Mouse (Mus musculus): ENCODE measurements around the gene Zfp282. TPM values are rescaled to one million over a fixed set of nuclear protein-coding genes. Genes with fewer than 3 reads are reported as not detected.

Gene Zfp282
- polyA plus RNA-seq, 1 experiment from 2014 or later, result 23.1 TPM

- no peak overlapping the region for H3K9ac ChIP-seq
- no peak overlapping the region for H3K4me2 ChIP-seq
- peaks cover 87% of the 10 kb centered on the region for H3K36me3 ChIP-seq
- no peaks in the 10 kb centered on the region for H3K4me1 ChIP-seq
- H3K9me3 ChIP-seq, result no peaks in the 10 kb centered on the region
- peaks cover 8% of the 10 kb centered on the region; the same call in 1 of the 2 replicates for H3K27me3 ChIP-seq
- 39% methylated on average over 19 of the region's 19 CpGs for WGBS
- H3K4me3 ChIP-seq, result no peak overlapping the region
- no peak overlapping the region for H3K27ac ChIP-seq
- ATAC-seq (ENCODE audit: insufficient number of reproducible peaks, insufficient read depth, low FRiP score, low TSS enrichment, low read depth), result no peak
Measured at GRCm38 (mm10) chr6:47904361-47904760, 27.4 kb downstream of the Zfp282 start.

GRCm38 (mm10) chr6:47904917-47905695 lies 28.1 kb downstream of the Zfp282 start:
- no peaks in the 10 kb centered on the region for H3K9me3 ChIP-seq
- no peak overlapping the region for H3K4me2 ChIP-seq
- no peak for ATAC-seq (ENCODE audit: insufficient number of reproducible peaks, insufficient read depth, low FRiP score, low TSS enrichment, low read depth)
- peaks cover 79% of the 10 kb centered on the region for H3K36me3 ChIP-seq
- H3K27ac ChIP-seq, result no peak overlapping the region
- no peaks in the 10 kb centered on the region for H3K4me1 ChIP-seq
- WGBS, result 61% methylated on average over 44 of the region's 44 CpGs
- H3K9ac ChIP-seq, result no peak overlapping the region
- peaks cover 8% of the 10 kb centered on the region; the same call in 1 of the 2 replicates for H3K27me3 ChIP-seq
- no peak overlapping the region for H3K4me3 ChIP-seq

- H3K36me3 ChIP-seq, result peaks cover 67% of the 10 kb centered on the region
- peaks cover 8% of the 10 kb centered on the region; the same call in 1 of the 2 replicates for H3K27me3 ChIP-seq
- no peaks in the 10 kb centered on the region for H3K9me3 ChIP-seq
- H3K4me3 ChIP-seq, result no peak overlapping the region
- no peak for ATAC-seq (ENCODE audit: insufficient number of reproducible peaks, insufficient read depth, low FRiP score, low TSS enrichment, low read depth)
- H3K4me2 ChIP-seq, result no peak overlapping the region
- no peak overlapping the region for H3K9ac ChIP-seq
- 91% methylated on average over 5 of the region's 5 CpGs for WGBS
- H3K4me1 ChIP-seq, result no peaks in the 10 kb centered on the region
- H3K27ac ChIP-seq, result no peak overlapping the region
Measured at GRCm38 (mm10) chr6:47906326-47906725, 29.3 kb downstream of the Zfp282 start.

GRCm38 (mm10) chr6:47909007-47909406 lies 32.0 kb downstream of the Zfp282 start:
- no peaks in the 10 kb centered on the region for H3K4me1 ChIP-seq
- H3K9ac ChIP-seq, result no peak overlapping the region
- no peak overlapping the region for H3K4me2 ChIP-seq
- no peaks in the 10 kb centered on the region for H3K27me3 ChIP-seq
- ATAC-seq (ENCODE audit: insufficient number of reproducible peaks, insufficient read depth, low FRiP score, low TSS enrichment, low read depth), result no peak
- H3K9me3 ChIP-seq, result no peaks in the 10 kb centered on the region
- 82% methylated on average over 1 of the region's 1 CpGs for WGBS
- no peak overlapping the region for H3K27ac ChIP-seq
- H3K4me3 ChIP-seq, result no peak overlapping the region
- H3K36me3 ChIP-seq, result peaks cover 42% of the 10 kb centered on the region

GRCm38 (mm10) chr6:47911650-47912049 lies 34.6 kb downstream of the Zfp282 start:
- ATAC-seq (ENCODE audit: insufficient number of reproducible peaks, insufficient read depth, low FRiP score, low TSS enrichment, low read depth), result no peak
- Histone ChIP-seq H3K27ac (no peak overlapping the region), H3K4me1 (no peaks in the 10 kb centered on the region), H3K9me3 (no peaks in the 10 kb centered on the region), H3K4me3 (no peak overlapping the region), H3K36me3 (peaks cover 15% of the 10 kb centered on the region), H3K9ac (no peak overlapping the region), H3K4me2 (no peak overlapping the region), H3K27me3 (no peaks in the 10 kb centered on the region)
- WGBS, result 63% methylated on average over 1 of the region's 1 CpGs

- no peak for ATAC-seq (ENCODE audit: insufficient number of reproducible peaks, insufficient read depth, low FRiP score, low TSS enrichment, low read depth)
- Histone ChIP-seq H3K4me3 (no peak overlapping the region), H3K9ac (no peak overlapping the region), H3K27ac (no peak overlapping the region), H3K4me2 (no peak overlapping the region), H3K9me3 (no peaks in the 10 kb centered on the region), H3K36me3 (peaks cover 3% of the 10 kb centered on the region), H3K4me1 (no peaks in the 10 kb centered on the region), H3K27me3 (no peaks in the 10 kb centered on the region)
- 50% methylated on average over 3 of the region's 3 CpGs for WGBS
Measured at GRCm38 (mm10) chr6:47912991-47913390, 36.0 kb downstream of the Zfp282 start.

- H3K36me3 ChIP-seq, result no peaks in the 10 kb centered on the region
- H3K4me3 ChIP-seq, result no peak overlapping the region
- H3K9me3 ChIP-seq, result no peaks in the 10 kb centered on the region
- H3K27me3 ChIP-seq, result no peaks in the 10 kb centered on the region
- H3K4me1 ChIP-seq, result peaks cover 10% of the 10 kb centered on the region
- WGBS, result 74% methylated on average over 5 of the region's 5 CpGs
- no peak overlapping the region for H3K9ac ChIP-seq
- ATAC-seq (ENCODE audit: insufficient number of reproducible peaks, insufficient read depth, low FRiP score, low TSS enrichment, low read depth), result no peak
- H3K4me2 ChIP-seq, result no peak overlapping the region
- H3K27ac ChIP-seq, result no peak overlapping the region
Measured at GRCm38 (mm10) chr6:47917051-47917450, 40.0 kb downstream of the Zfp282 start.

GRCm38 (mm10) chr6:47918768-47919274 lies 41.8 kb downstream of the Zfp282 start:
- no peaks in the 10 kb centered on the region for H3K27me3 ChIP-seq
- 75% methylated on average over 3 of the region's 3 CpGs for WGBS
- peaks cover 13% of the 10 kb centered on the region for H3K4me1 ChIP-seq
- no peak overlapping the region for H3K9ac ChIP-seq
- no peaks in the 10 kb centered on the region for H3K36me3 ChIP-seq
- no peak overlapping the region for H3K4me2 ChIP-seq
- ATAC-seq (ENCODE audit: insufficient number of reproducible peaks, insufficient read depth, low FRiP score, low TSS enrichment, low read depth), result no peak
- H3K4me3 ChIP-seq, result no peak overlapping the region
- H3K9me3 ChIP-seq, result no peaks in the 10 kb centered on the region
- no peak overlapping the region for H3K27ac ChIP-seq

- Histone ChIP-seq H3K27me3 (no peaks in the 10 kb centered on the region), H3K36me3 (no peaks in the 10 kb centered on the region), H3K4me1 (peaks cover 13% of the 10 kb centered on the region), H3K9me3 (no peaks in the 10 kb centered on the region), H3K27ac (peak overlapping the region; percentile 98), H3K4me2 (peak overlapping the region; percentile 79), H3K9ac (peak overlapping the region; percentile 90), H3K4me3 (peak overlapping the region; percentile 86)
- no peak for ATAC-seq (ENCODE audit: insufficient number of reproducible peaks, insufficient read depth, low FRiP score, low TSS enrichment, low read depth)
- 25% methylated on average over 11 of the region's 11 CpGs for WGBS
Measured at GRCm38 (mm10) chr6:47919646-47920446, 42.8 kb downstream of the Zfp282 start.

GRCm38 (mm10) chr6:47920447-47921340 lies 43.7 kb downstream of the Zfp282 start, which contains the start of gene Zfp212:
Gene Zfp212, plus strand, starts transcription at chr6:47920476.
- peak; percentile 89 for ATAC-seq (ENCODE audit: insufficient number of reproducible peaks, insufficient read depth, low FRiP score, low TSS enrichment, low read depth)
- WGBS, result under 1% methylated on average over 67 of the region's 67 CpGs
- Histone ChIP-seq H3K4me2 (peak within 1 kb of the TSS; percentile 79), H3K4me3 (peak within 1 kb of the TSS; percentile 86), H3K36me3 (no peaks in the 10 kb centered on the region), H3K4me1 (peaks cover 13% of the 10 kb centered on the region), H3K9me3 (no peaks in the 10 kb centered on the region), H3K9ac (peak within 1 kb of the TSS; percentile 90), H3K27me3 (no peaks in the 10 kb centered on the region), H3K27ac (peak within 1 kb of the TSS; percentile 98)

GRCm38 (mm10) chr6:47942461-47942860 lies 65.5 kb downstream of the Zfp282 start:
- no peak for ATAC-seq (ENCODE audit: insufficient number of reproducible peaks, insufficient read depth, low FRiP score, low TSS enrichment, low read depth)
- Histone ChIP-seq H3K27me3 (no peaks in the 10 kb centered on the region), H3K4me3 (peak overlapping the region; percentile 52), H3K4me1 (peaks cover 13% of the 10 kb centered on the region; the same call in 1 of the 2 replicates), H3K36me3 (peaks cover 17% of the 10 kb centered on the region), H3K9ac (peak overlapping the region; percentile 87), H3K4me2 (peak overlapping the region; percentile 82), H3K27ac (no peak overlapping the region), H3K9me3 (no peaks in the 10 kb centered on the region)
- WGBS, result 49% methylated on average over 12 of the region's 12 CpGs

All from embryonic facial prominence, embryonic 13.5 days (tissue).